Mouse (Mus musculus) adrenal gland, postnatal 14 days (tissue): ENCODE measurements at regions not wholly inside any gene's neighbourhood (a gene's known extent, or its start where the extent isn't known, plus 50 kb on each side); places are given as distances from the start of the nearest gene placed in this dataset.

Experiments used
- DNase-seq: peaks from one replicate; pipeline ENCODE4 v3.0.0; 2021; ENCODE audit warnings: mixed read lengths

- no peak for DNase-seq
These were observed 1005.7 kb upstream of the Nudt12 start for GRCm38 (mm10) chr17:60018752-60019323.

GRCm38 (mm10) chr17:59997952-59998351 is 984.8 kb upstream of the Nudt12 start:
- no peak for DNase-seq

- no peak for DNase-seq
These were observed 966.2 kb upstream of the Nudt12 start for GRCm38 (mm10) chr17:59979325-59979880.

GRCm38 (mm10) chr17:59977136-59977770 is 964.1 kb upstream of the Nudt12 start:
- DNase-seq = no peak

GRCm38 (mm10) chr17:59967383-59967782 is 954.2 kb upstream of the Nudt12 start:
- no peak for DNase-seq

GRCm38 (mm10) chr17:59955300-59956057 is 942.3 kb upstream of the Nudt12 start:
- no peak for DNase-seq

- DNase-seq = no peak
These were observed 933.3 kb upstream of the Nudt12 start for GRCm38 (mm10) chr17:59946433-59946832.

GRCm38 (mm10) chr17:59904395-59904794 is 891.2 kb upstream of the Nudt12 start:
- no peak for DNase-seq

GRCm38 (mm10) chr17:59877791-59878190 is 864.6 kb upstream of the Nudt12 start:
- no peak for DNase-seq

GRCm38 (mm10) chr17:59848853-59849252 is 835.7 kb upstream of the Nudt12 start:
- no peak for DNase-seq

GRCm38 (mm10) chr17:59845261-59845819 is 832.2 kb upstream of the Nudt12 start:
- no peak for DNase-seq

GRCm38 (mm10) chr17:59805870-59806269 is 792.7 kb upstream of the Nudt12 start:
- no peak for DNase-seq

GRCm38 (mm10) chr17:59793434-59793833 is 780.3 kb upstream of the Nudt12 start:
- no peak for DNase-seq

- DNase-seq = peak; percentile 5
These were observed 779.6 kb upstream of the Nudt12 start for GRCm38 (mm10) chr17:59792780-59793179.

GRCm38 (mm10) chr17:59774075-59774474 is 760.9 kb upstream of the Nudt12 start:
- DNase-seq = no peak

- DNase-seq = no peak
These were observed 753.4 kb upstream of the Nudt12 start for GRCm38 (mm10) chr17:59766580-59766979.

GRCm38 (mm10) chr17:59764486-59764885 is 751.3 kb upstream of the Nudt12 start:
- no peak for DNase-seq

- DNase-seq = no peak
These were observed 748.9 kb upstream of the Nudt12 start for GRCm38 (mm10) chr17:59762068-59762467.

GRCm38 (mm10) chr17:59760889-59761288 is 747.7 kb upstream of the Nudt12 start:
- DNase-seq = no peak

- no peak for DNase-seq
These were observed 732.9 kb upstream of the Nudt12 start for GRCm38 (mm10) chr17:59746106-59746505.
